Mouse (Mus musculus) MEL (cell line): ENCODE data around the gene Angptl7.

ENCODE experiments used
- BHLHE40 ChIP-seq: IDR thresholded peaks from 2 replicates; pipeline ENCODE4 v1.6.1; 2012; ENCODE audit warnings: low read depth, mild to moderate bottlenecking, inconsistent platforms, low read length, improper control_type of control experiment, borderline replicate concordance
- CTCF ChIP-seq, 3 experiments: IDR thresholded peaks in 2 of 3; conservative IDR thresholded peaks in 1 of 3; 2 replicates each; pipeline ENCODE4 v1.5.1; 2011 to 2012; ENCODE audit warnings: low read length in 3 of 3, low read depth in 2 of 3, mild to moderate bottlenecking in 2 of 3, improper control_type of control experiment in 1 of 3, inconsistent platforms in 1 of 3, mixed read lengths in 1 of 3, moderate library complexity in 1 of 3; ENCODE audit not compliant: control insufficient read depth in 1 of 3, insufficient read depth in 1 of 3, poor library complexity in 1 of 3, severe bottlenecking in 1 of 3
- POLR2A ChIP-seq, 2 experiments: IDR thresholded peaks; 2 replicates each; pipeline ENCODE4 v1.6.1; 2011 to 2012; ENCODE audit warnings: low read length in 2 of 2, mild to moderate bottlenecking in 2 of 2, control low read depth in 1 of 2, improper control_type of control experiment in 1 of 2, low read depth in 1 of 2, moderate library complexity in 1 of 2; ENCODE audit not compliant: control insufficient read depth in 1 of 2, insufficient read depth in 1 of 2, poor library complexity in 1 of 2
- SIN3A ChIP-seq: IDR thresholded peaks from 2 replicates; pipeline ENCODE4 v1.6.1; 2012; ENCODE audit warnings: low read length, improper control_type of control experiment, inconsistent platforms

DNA sequence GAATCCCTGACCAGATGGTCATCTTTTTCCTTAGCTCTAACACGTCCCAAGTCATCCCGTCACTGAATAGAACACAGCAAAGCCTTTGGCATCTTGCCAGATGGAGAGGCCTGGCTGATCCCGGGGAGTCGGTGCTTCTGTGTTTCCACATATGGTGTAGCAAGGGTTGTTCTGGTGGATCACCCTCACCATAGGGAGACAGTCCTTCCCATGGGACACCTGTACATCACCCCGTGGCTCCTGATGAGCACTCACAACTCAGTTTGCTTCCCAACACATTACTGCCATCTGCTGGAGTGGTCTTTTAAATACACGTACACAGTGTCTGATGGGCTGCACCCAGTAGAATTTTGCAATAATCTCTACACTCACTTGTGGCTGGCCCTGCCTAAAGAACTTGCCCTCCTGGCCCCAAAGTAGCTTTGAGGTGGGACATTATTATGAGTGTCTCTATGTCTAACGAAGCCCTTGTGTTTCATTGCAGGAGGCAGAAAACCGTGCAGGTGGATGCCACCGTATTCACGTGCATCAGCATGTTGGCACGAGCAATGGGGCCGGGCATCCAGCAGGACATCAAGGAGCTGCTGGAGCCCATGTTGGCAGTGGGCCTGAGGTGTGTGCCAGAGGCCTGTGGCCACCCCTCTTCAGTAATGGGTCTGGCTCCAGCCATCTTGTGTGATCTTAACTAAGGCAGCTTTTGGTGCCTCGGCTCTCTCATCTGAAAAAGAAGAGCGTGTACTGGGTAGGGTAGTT, 36.9 kb downstream of the Angptl7 start:
- peak; percentile 33 to 55 (median 48) for TF ChIP-seq CTCF (IDR thresholded peaks at IDR 0.05 in 2 of 3, conservative IDR thresholded peaks at IDR 0.05 in 1 of 3; ENCODE audit: control insufficient read depth in 1 of 3, insufficient read depth in 1 of 3, low read depth in 2 of 3, low read length in 3 of 3, poor library complexity in 1 of 3, severe bottlenecking in 1 of 3)
- TF ChIP-seq BHLHE40, result no peak
- no peak for TF ChIP-seq SIN3A
- no peak for TF ChIP-seq POLR2A (IDR thresholded peaks at IDR 0.05; ENCODE audit: control insufficient read depth in 1 of 2, insufficient read depth in 1 of 2, low read depth in 1 of 2, low read length in 2 of 2, poor library complexity in 1 of 2)
